Mouse (Mus musculus) granulocyte monocyte progenitor cell, adult 5-6 weeks (primary cell): ENCODE results near the gene Ssr4. TPM values are rescaled to one million over a fixed set of nuclear protein-coding genes. Genes with fewer than 3 reads are reported as not detected.
"Not testable (repeated sequence)": the region's sequence is repeated elsewhere in the genome, so short reads cannot be mapped to it uniquely, and the experiment has no call there.

Source experiments
- ATAC-seq: replicated peaks from 2 replicates; pipeline ENCODE4 v1.8.0; 2016; ENCODE audit warnings: mild to moderate bottlenecking, moderate TSS enrichment, inconsistent platforms; ENCODE audit not compliant: poor library complexity, severe bottlenecking
- total RNA-seq, 2 experiments: library from RNA; stranded (forward) in 1 of 2; stranded (reverse) in 1 of 2; fragments of 200-712, 200-1000 nt in 1 of 2; fragments of >200 nt in 1 of 2; fragmentation: Nextera tagmentation in 1 of 2; gene quantifications; 2 replicates each; pipeline ENCODE4 v1.2.3; 2014 to 2017

Gene Ssr4
- total RNA-seq (2014; fragmentation: Nextera tagmentation) (623 and 635 TPM in 2 replicates), total RNA-seq (2017) (345 and 370 TPM in 2 replicates)

DNA sequence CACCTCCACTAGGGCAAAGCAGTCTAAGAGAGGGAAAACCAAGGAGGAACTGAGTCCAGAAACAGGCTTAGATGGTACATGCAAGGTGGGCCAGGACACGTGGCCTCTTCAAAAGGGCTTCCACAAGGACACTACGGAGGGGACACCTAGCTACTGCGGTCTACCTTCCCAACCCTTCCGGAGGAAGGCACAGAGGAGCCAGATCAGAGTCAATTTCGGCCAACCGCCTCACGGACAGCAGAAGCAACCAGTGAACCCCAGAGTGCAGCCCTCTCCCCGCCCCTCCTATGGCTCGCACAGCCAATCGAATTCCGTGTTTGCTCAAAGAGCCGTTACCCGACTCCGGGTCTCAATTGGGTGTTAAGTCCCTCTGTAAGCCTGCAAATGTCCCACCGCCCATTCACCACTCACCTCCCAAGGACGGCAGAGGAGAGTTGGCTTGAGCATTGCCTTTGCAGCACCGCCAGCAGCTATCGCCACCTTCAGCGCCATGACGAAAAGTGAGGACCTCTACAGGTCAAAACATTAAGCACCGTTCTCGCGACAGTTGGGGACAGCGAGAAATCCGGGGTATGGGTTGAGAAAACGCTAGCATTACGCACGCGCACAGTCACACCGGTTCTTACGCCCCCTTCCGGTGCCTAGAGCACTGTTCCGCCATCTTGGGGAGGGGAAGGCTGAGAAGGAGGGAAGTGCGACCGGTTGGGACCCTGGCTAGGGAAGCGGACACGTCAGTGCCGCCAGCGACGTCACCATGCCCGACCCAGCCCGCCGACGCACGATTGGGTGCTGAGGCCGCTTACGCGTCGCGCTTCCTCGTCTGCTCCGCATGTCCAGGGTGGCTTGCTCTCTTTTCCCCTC, at the start of gene Ssr4, which contains the start of gene Idh3g:
Gene Ssr4 (plus strand): TSS at position 665 of the 861 bp plus-strand sequence.
Gene Idh3g (minus strand): TSS at position 534 of the 861 bp plus-strand sequence.
- peak; percentile 88 for ATAC-seq

DNA sequence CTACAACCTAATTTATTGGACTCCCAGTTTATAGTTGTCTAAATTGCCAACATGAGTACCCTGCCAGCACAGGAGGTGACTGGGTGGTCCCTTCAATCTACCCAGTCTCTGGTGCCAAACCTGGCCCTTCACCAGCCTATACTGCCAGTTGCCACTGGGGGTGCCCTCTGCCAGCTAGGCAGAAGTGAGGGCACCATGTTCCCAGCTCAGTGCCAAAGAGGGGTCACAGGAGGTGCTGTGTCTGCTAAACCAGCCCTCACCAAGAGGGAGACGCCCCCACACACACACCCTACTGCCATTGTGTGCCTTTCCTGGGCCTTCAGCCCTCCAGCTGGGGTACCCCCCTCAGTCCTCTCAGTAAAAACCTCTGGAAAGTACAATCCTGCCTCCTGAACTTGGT, 48.7 kb upstream of the Ssr4 start:
- ATAC-seq, result 0 out of 2 replicates have a peak, but pooled peaks have one; percentile 37

- no peak for ATAC-seq
Measured at GRCm38 (mm10) chrX:73739151-73739550, 47.7 kb upstream of the Ssr4 start.

- not testable (repeated sequence) for ATAC-seq
Measured at GRCm38 (mm10) chrX:73739841-73740240, 47.0 kb upstream of the Ssr4 start.

DNA sequence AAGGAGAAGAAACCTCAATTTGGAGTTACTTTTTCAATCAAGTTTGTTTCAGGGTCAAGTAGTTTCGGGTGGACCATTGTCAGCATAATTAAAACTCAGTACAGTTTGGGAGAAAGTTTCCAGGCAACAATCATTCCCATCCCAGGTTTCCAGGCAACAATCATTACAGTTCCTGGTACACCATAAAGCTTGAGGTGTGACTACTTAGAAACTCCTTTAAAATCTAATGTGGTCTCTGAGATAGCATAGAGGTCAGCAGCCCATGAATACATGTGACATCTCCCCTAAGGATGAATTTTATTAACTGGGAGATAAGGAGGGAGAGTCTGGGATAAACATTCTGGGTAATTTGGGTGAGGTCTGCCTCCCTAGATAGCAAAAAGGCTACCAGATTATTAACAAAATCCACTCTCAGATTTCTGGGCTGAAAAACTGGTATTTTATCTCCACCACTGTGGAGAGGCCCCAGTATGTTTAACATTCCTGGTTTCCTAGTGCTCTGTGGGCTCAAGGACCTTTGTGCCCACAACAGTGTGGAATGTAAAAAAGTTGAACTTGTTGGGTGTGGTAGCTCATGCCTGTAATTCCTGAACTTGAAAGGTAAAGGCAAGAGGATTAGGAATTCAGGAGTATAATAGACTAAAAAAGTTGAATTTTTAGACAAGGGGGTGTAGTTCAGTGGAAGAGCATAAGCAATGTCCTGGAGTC, 41.9 kb upstream of the Ssr4 start:
- ATAC-seq, result no peak

DNA sequence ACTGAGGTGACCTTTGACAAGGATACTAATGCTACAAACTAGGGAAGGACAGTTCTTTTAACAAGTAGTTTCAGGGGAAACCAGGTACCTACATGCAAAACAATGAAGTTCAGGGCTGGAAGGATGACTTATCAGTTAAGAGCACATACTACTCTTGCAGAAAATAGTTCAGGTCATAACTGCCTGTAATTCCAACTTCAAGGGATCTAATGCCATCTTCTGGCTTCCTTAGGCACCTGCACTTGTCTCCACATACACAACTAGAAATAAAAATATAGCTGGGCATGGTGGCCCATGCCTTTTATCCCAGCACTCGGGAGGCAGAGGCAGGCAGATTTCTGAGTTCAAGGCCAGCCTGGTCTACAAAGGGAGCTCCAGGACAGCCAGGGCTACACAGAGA, 37.9 kb upstream of the Ssr4 start:
- no peak for ATAC-seq

- no peak for ATAC-seq
Measured at GRCm38 (mm10) chrX:73756334-73757140, 30.3 kb upstream of the Ssr4 start, which contains the start of gene Plxnb3. TSS of gene Plxnb3 (plus strand) at chrX:73757090.

DNA sequence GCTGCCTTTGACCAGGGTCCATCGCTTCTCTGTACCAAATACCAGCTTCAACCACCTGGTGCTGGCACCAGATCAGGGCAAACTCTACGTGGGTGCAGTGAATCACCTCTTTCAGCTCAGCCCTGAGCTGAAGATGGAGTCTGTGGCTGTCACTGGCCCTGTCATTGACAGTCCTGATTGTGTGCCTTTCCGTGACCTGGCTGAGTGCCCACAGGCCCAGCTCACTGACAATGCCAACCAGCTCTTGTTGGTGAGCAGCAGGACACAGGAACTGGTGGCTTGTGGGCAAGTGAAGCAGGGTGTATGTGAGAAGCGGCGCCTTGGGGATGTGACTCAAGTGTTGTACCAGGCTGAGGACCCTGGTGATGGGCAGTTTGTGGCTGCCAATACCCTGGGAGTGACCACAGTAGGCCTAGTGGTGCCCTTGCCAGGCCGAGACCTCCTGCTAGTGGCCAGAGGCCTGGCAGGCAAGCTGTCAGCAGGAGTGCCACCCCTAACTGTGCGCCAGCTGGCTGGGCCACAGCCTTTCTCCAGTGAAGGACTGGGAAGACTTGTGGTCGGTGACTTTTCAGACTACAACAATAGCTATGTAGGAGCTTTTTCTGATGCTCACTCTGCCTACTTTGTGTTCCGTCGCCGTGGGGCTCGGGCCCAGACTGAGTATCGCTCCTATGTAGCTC, 28.1 kb upstream of the Ssr4 start:
- 0 out of 2 replicates have a peak, but pooled peaks have one; percentile 7 for ATAC-seq

DNA sequence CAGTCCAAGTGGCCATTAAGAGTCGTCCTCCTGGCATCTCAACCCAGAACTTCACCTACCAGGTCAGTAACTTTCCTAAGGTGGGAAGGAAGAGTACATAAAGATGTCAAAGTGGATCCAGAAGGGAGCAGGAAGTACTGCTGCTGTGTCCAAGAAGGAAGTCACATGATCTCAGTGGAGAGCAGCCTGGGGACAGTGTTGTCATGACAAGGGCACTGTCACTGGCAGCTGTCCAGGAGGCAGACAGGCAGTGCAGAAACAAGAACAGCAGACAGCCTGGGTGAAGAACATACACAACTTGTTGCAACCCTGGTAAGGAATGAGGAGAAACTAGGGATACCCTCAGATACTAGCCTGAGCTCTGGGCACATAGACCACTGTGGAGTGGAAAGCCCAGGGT, 21.5 kb upstream of the Ssr4 start:
- peak; percentile 76 for ATAC-seq

DNA sequence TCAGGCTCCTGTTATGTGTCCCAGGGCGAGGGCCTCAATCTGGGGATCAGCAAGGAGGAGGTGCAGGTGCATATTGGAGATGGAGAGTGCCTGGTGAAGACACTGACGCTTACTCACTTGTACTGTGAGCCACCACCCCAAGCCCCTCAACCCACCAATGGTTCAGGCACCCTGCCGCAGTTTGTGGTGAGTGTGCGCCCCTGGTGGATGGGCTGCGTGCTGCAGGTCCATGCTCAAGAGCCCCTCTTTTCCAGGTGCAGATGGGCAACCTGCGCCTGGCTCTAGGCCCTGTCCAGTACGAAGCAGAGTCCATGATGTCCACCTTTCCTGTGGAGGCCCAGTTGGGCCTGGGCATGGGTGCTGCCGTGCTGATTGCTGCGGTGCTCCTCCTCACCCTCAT, 19.6 kb upstream of the Ssr4 start:
- peak; percentile 41; the same call in 1 of the 2 replicates for ATAC-seq

GRCm38 (mm10) chrX:73774168-73774760, 12.6 kb upstream of the Ssr4 start, which contains the start of gene Srpk3:
TSS of gene Srpk3 (plus strand) at chrX:73774405.
- peak; percentile 31; the same call in 1 of the 2 replicates for ATAC-seq

GRCm38 (mm10) chrX:73774802-73775483, 11.9 kb upstream of the Ssr4 start:
- ATAC-seq, result no peak

GRCm38 (mm10) chrX:73782227-73782626, 4.6 kb upstream of the Ssr4 start:
- no peak for ATAC-seq

DNA sequence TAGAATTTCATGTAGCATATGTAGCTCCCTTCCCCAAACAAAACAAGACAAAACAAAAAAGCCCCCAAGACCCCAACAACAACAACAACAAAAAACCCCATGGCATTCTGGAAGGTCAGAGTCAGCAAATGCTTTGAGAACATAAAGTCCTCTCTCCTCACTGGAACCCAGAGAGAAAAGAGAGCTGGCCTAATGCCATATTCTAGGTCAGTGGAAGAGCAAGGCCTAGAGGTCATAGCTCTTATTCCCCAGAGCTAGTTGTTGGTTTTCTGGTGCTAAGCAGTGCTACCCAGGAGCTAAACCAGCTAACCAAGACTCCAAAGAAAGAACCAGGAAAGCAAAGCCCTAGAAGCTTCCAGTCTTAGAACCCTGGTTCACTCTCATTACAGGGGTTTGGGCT, 1.2 kb upstream of the Ssr4 start:
- ATAC-seq, result no peak

DNA sequence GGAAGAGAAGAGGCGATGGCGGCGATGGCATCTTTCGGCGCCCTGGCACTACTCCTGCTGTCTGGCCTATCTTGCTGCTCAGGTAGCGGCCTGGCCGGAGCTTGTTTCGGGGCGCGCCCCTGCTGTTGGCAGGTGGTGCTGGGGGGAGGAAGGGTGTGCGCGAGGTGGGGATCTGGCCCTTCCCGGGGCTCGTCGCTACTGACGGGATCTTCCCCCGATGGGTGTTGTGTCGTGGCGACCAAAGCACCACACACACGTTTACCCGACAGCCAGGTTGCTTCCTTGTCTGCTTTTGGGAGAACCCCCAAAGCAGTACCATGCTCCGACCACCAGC, 364 bp downstream of the Ssr4 start:
- ATAC-seq, result no peak; the same call in 1 of the 2 replicates

GRCm38 (mm10) chrX:73788501-73788900, 1.7 kb downstream of the Ssr4 start:
- ATAC-seq, result no peak

GRCm38 (mm10) chrX:73793039-73793438, 6.2 kb downstream of the Ssr4 start:
- no peak for ATAC-seq

DNA sequence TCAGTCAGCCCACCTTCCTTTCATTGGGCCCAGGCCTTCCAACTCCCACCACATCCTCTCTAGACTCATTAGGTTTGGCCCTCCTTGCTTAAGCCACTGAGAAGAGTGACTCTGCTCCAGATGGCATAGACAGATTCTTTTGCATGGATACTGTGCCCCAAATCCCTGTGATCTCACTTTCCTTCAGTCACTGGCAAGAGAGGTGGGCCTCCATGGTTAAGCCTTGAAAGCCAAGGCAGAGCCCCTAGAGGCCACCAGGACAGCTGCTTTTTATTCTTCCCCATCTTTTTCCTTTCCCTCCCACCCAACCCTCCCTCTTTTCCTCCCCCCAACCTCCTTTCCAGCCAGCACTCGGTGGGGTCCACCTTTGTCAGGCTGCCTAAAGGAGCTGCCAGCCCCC, 6.7 kb downstream of the Ssr4 start:
- no peak for ATAC-seq

GRCm38 (mm10) chrX:73797511-73797910, 10.7 kb downstream of the Ssr4 start:
- no peak for ATAC-seq
